Mouse (Mus musculus) naive thymus-derived CD4-positive, alpha-beta T cell, adult 5 months (primary cell): ENCODE data around the gene Bmi1. TPM values are rescaled to one million over a fixed set of nuclear protein-coding genes. Genes with fewer than 3 reads are reported as not detected.

Experiments used
- polyA plus RNA-seq: library from polyadenylated mRNA; unstranded; fragments of 100-300 nt; shearing (Covaris generic); gene quantifications from one replicate; pipeline ENCODE4 v1.2.1, GENCODE M21; 2017

Gene Bmi1
- polyA plus RNA-seq, result 43.4 TPM

DNA sequence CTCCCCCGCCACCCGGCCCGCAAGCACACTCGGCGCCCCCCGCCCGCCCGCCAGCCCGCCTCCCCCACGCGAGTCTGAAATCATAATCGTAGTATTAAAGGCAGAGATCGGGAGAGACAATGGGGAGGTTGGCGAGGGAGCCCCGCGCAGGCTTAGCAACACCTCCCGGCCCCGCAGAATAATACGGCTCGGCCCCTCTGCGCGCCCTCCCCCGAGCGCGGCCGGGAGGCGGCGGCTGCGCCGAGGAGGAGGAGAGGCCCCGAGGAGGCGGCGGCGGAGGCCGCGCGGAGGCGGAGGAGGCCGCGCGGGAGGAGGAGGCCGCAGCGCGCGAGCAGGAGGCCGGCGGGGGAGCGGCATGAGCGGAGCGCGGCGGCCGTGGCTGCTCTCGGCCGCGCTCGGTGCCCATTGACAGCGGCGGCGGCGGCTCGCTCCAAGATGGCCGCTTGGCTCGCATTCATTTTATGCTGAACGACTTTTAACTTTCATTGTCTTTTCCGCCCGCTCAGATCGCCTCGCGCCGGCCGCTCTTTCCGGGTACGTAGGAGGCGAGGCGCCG lies at the start of gene Bmi1:
Gene Bmi1, plus strand, starts transcription at position 83 of the 556 bp plus-strand sequence.

GRCm38 (mm10) chr2:18672133-18672765 lies 4.6 kb upstream of the Bmi1 start, which contains the start of gene Commd3:
Gene Commd3 (plus strand): TSS chr2:18672384.

GRCm38 (mm10) chr2:18693871-18694610 lies 17.2 kb downstream of the Bmi1 start, which contains the start of gene Spag6:
Gene Spag6 (plus strand): TSS chr2:18694032.

Other genes with a start within 250 kb of the Bmi1 start
- 88.4 TPM for gene Commd3, start 4.6 kb upstream of the Bmi1 start, polyA plus RNA-seq
- gene Spag6, start 17.0 kb downstream of the Bmi1 start, polyA plus RNA-seq, result not detected